Mouse (Mus musculus): ENCODE measurements around the gene Loxl3.

Loxl3 gene

DNA sequence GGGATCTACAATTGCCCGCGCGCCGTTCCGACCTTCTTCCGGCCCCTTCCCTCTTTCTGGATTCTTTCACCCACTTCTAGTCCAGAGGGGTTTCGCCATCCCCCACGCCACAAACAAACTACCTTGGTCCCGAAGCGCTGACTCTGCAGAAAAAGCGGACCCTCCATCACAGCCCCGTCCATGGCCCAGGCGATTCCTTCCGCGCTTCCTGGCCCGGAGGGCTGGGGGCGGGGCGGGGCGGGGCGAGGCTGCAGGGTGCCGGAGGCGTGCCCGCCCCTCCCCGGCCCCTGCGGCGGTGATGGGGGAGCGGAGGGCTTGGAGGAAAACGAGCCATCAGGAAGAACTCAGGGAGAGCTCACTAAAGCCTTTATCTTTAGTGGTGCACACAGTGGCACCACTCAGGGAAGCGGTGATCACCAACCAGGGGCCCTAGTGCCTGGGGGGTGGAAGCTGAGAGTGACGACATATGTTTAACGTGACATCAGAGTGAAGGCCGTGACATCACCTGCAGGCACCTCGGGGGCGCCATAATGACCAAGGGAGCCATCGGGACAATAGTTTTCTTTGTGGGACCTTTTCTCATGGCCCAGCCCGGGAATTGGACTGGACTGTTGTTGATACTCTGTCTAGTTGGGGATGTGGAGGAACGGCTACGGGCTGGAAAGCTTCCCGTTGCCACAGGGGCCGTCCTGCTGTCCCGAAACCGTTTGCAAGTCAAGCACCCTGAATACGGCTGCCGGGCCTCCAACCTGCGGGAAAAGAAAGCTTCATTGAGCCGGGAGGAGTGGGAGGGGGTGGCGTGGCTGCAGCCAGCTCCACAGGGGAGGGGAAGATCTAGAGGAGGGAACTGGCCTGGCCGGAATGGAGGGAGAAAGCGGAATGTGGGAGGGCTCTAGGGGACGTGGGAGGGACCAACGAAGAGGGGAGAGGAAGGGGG lies at the start of gene Loxl3, which contains the start of gene Dok1:
Gene Loxl3 (plus strand): TSS at position 925 of the 937 bp plus-strand sequence.
Gene Dok1 (minus strand): TSS at position 223 of the 937 bp plus-strand sequence.
- DNase-seq (ENCODE audit: low spot score in 2 of 2): peak in 1 of 2 experiments; percentile 26

GRCm38 (mm10) chr6:82987411-82987971 lies 46.5 kb upstream of the Loxl3 start:
- no peak for DNase-seq (ENCODE audit: low spot score in 2 of 2)

DNA sequence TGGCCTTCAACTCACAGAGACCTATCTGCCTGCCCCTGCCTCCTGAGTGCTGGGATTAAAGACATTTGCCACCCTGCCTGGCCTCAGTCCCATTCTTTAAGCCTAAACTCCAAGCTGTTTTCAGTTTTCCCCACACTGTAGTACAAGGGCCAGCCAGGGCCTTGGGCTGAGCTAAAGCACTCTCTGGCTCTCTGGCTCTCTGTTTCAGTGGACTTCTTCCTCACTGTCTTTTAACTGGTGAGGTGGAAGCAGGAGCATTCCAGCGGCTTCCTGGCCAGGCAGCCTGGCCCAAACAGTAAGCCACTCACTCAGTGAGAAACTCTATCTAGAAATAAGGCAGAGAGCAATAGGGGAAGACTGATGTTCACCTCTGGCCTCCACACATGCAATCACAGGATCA lies 40.3 kb upstream of the Loxl3 start:
- DNase-seq (ENCODE audit: low spot score in 2 of 2): no peak

DNA sequence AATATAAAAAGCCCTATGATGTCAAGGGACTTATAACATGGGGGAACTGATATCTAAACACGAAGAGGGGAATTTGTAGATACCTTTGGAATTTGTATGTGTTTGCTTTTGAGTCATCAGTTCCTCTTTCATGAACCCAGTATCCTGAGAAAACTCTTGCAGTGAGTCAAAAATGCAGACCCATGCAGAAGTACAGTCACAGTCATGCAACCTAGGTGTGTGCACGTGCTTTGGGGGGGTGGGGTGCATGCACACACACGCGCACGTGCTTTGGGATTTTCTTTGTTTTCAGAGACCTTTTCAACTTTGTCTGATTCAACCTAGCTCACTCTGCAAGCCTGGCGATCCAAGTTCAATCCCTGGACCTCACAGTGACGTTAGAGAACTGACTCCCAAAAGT lies 39.6 kb upstream of the Loxl3 start:
- DNase-seq (ENCODE audit: low spot score in 2 of 2): no peak

DNA sequence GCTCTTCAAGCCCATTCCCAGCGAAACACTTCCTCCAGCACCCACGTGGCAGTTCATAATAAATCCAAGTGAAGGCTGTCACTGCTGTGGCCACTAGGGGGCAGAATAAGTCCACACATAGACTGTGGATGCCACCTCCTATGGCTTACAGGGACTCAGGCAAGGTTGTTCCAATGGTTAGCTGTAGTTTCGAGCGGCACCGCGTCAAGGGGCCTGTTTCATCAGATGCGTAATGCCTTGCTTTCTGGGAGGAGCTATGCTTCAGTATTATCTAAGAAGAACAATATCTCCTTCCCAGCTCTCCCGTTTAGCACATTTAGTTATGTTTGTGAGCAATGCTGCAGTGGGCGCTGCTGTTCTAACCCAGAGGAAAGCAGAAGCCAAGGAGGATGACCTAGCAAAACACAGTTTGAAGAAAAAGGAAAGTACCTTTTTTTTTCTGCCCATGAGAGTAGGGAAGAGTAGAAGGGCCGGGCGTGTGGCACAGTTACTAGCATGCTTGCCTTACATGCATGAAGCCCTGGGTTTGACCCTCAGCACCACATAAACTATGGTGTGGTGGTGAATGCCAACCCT lies 37.1 kb upstream of the Loxl3 start:
- DNase-seq (ENCODE audit: low spot score in 2 of 2): peak; percentile 68 to 89

GRCm38 (mm10) chr6:82997511-82998102 lies 36.4 kb upstream of the Loxl3 start:
- DNase-seq (ENCODE audit: low spot score in 2 of 2): no peak

- DNase-seq (ENCODE audit: low spot score in 2 of 2): no peak
Observed at GRCm38 (mm10) chr6:82998326-82998725, 35.6 kb upstream of the Loxl3 start.

- DNase-seq (ENCODE audit: low spot score in 2 of 2): no peak
Observed at GRCm38 (mm10) chr6:82999986-83000385, 34.0 kb upstream of the Loxl3 start.

- no peak for DNase-seq (ENCODE audit: low spot score in 2 of 2)
Observed at GRCm38 (mm10) chr6:83003082-83003481, 30.9 kb upstream of the Loxl3 start.

GRCm38 (mm10) chr6:83003850-83004249 lies 30.1 kb upstream of the Loxl3 start:
- DNase-seq (ENCODE audit: low spot score in 2 of 2): no peak

DNA sequence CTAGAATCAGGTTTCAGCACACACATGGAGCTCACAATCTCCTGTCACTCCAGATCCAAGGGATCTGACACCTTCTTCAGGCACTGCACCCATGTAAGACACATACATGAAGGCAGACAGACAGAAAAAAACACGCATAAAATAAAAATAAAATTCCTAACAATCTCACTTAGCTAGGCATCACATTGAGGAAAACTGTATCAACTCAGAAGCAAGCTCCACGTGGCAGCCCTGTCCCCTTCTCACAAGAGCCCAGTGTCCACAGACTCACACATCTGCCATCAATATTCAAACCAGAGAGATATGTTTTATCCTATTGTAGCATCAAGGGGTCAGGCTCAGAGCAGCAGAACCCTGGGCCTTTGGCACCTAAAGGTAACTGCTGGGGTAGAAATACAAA lies 29.7 kb upstream of the Loxl3 start:
- DNase-seq (ENCODE audit: low spot score in 2 of 2): no peak

DNA sequence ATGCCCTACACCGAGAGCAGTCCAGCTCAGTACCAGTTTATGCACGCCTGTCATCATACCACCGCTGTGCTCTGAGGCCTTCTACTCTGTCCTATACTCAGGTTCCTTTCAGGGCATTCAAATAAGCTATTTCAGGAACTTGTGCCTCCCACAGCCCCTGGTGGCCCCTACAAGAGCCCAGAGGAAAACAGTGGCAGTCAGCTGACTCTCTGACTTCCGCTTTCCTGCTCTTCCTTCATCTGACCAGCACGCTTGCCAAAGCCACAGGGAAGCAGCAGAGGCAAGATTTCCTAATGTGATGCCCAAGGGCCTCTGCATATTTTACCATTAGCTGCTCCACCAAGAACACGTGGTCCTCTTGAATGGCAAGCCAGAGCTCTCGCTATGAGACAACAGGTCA lies 29.1 kb upstream of the Loxl3 start:
- no peak for DNase-seq (ENCODE audit: low spot score in 2 of 2)

GRCm38 (mm10) chr6:83005444-83006011 lies 28.4 kb upstream of the Loxl3 start:
- no peak for DNase-seq (ENCODE audit: low spot score in 2 of 2)

- DNase-seq (ENCODE audit: low spot score in 2 of 2): no peak
Observed at GRCm38 (mm10) chr6:83006114-83006513, 27.9 kb upstream of the Loxl3 start.

- DNase-seq (ENCODE audit: low spot score in 2 of 2): no peak
Observed at GRCm38 (mm10) chr6:83008659-83009058, 25.3 kb upstream of the Loxl3 start.

DNA sequence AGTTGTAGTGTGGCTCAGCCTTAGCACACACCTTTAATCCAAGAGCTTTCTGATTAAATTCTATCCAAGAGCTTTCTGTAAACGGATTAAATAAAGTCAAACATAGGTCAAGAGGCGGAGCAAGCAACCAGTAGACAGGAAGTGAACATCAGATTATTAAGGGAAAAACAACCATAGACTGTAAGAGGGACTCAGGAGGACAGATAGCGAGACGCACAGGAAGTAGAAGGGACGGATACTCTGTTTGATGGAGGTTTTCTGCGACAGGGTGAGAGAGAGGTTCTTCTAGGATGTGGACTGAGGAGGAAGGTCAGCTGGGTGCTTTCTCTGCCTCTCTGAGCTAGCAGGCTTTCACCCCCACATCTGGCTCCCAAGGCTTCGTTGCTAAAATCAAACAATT lies 24.0 kb upstream of the Loxl3 start:
- no peak for DNase-seq (ENCODE audit: low spot score in 2 of 2)

DNA sequence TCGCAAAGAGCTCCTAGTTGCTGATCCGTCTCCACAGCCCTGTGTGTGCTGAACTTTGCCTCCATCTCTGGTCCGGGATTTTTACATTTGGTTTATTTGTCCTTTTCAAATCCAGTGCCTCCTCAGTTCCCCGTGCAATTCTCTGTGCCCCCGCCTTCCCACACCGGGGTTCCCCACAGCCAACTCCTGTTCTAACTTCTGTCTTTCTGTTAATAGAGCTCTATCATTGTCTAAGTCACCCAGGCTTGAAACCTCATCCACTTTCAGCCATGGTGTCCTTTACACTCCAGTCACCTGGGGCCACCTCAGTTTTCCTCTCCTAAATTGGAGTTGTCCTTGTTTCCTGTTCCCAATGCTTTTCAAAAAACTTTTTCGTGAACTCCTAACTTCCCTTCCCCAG lies 22.7 kb upstream of the Loxl3 start:
- no peak for DNase-seq (ENCODE audit: low spot score in 2 of 2)

DNA sequence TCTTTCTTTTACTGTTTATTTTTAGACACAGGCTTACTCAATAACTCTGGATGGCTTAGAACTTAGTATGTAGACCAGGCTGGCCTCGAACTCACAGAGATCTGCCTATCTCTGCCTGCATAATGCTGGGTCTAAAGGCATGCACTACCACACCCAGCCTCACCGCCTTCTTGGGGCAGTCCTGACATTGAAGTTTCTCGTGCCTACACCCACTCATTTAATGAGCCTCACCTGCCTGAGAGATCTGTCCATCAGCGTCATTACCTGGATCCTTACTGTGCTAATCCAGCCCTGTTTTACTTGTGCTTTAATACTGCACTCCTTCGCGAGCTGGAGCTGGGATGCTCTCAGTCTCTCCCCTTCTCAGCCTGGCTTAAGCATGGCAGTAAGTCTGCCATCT lies 22.2 kb upstream of the Loxl3 start:
- DNase-seq (ENCODE audit: low spot score in 2 of 2): no peak

DNA sequence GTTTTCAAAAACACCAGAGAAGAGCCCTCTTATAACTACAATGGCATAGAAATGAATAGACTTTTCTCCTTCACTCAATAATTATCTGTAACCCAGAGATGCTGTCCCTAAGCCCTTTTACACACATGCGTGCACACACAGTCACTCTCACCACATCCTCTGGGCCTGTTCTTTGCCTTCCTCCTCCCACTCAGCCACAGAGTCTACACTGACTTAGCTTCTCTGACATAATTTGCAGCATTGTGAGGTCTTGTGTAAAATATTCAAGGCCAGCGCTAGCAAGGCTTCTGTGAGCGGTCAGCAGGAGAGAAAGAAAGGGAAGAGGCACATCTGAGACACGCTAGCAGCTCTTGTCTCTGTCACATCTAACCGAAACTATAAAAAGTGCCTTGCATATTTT lies 20.5 kb upstream of the Loxl3 start:
- no peak for DNase-seq (ENCODE audit: low spot score in 2 of 2)

DNA sequence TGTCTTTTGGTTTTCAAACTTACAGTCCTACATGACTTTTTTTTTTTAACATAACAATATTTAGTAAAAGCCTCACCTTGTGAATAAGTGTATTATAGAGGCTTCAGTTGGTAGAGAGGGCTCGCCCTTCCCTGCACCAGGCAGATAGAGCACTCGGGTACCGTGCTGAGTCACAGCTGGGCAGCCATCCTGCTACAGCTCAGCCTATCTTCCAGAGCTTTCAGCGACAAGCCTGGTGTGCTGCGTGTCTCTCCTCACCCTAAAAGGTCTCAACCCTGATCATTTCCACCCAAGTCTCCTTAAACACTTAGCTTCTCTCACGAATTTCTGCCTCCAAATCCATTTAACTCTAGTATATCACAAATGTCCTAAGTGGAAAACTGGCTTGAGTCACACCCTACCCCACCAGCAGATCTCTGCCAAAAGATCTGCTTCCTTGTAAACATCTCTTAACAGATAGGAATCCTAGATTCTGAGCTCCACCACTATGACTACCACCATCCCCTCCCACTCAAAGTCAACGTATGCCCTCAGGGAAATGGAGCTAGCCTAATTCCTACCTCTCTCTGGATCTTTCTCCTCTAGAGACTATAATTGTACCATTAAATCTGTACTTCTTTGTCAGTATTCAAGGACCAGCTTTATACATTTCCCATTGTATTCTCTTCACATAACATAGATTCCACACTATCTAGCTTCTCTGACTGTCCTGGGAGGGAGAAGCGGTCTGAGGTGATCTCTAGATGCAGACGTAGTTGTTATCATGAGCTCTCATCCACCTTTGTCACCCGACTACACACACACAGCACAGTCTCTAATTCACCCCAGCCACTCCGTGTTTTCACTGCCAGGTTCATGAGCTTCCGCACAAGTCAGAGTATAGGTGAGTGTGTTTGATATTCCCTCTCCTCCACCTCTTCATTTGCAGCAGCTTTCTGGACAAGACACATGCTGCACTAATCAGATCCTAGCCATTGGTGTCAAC lies 19.2 kb upstream of the Loxl3 start:
- no peak for DNase-seq (ENCODE audit: low spot score in 2 of 2)

GRCm38 (mm10) chr6:83015749-83016148 lies 18.2 kb upstream of the Loxl3 start:
- DNase-seq (ENCODE audit: low spot score in 2 of 2): no peak
